Mouse (Mus musculus) small intestine, adult 2 months (tissue): ENCODE measurements at regions not wholly inside any gene's neighbourhood (a gene's known extent, or its start where the extent isn't known, plus 50 kb on each side); places are given as distances from the start of the nearest gene placed in this dataset.

Experiments used
- CTCF ChIP-seq: fragments of 200-500 bp; IDR thresholded peaks from 2 replicates; pipeline ENCODE4 v1.5.1; 2012; ENCODE audit warnings: low read depth, mild to moderate bottlenecking, control low read depth, inconsistent platforms, low read length, moderate library complexity, mixed read lengths; ENCODE audit not compliant: insufficient replicate concordance, insufficient read length; ENCODE audit errors: extremely low read depth
- POLR2A ChIP-seq: fragments of 200-500 bp; IDR thresholded peaks from 2 replicates; pipeline ENCODE4 v1.6.1; 2012; ENCODE audit warnings: low read depth, mild to moderate bottlenecking, control low read depth, inconsistent platforms, low read length, moderate library complexity

- TF ChIP-seq CTCF (no peak), POLR2A (no peak)
These were observed 148.2 kb downstream of the Rplp1 start for GRCm38 (mm10) chr9:61766187-61766586.
